Mouse (Mus musculus) T-helper 1 cell (primary cell): ENCODE measurements around the gene Gm21095.
"Not testable (repeated sequence)": the region's sequence is repeated elsewhere in the genome, so short reads cannot be mapped to it uniquely, and the experiment has no call there.

Experiments used
- in situ Hi-C: fragments of 300-600 bp; cut with MboI, MseI; formaldehyde crosslinking; loops from one replicate; pipeline ENCODE4 v1.15.1; 2025; ENCODE audit warnings: high pct_unique_total_duplicates

Gene Gm21095

DNA sequence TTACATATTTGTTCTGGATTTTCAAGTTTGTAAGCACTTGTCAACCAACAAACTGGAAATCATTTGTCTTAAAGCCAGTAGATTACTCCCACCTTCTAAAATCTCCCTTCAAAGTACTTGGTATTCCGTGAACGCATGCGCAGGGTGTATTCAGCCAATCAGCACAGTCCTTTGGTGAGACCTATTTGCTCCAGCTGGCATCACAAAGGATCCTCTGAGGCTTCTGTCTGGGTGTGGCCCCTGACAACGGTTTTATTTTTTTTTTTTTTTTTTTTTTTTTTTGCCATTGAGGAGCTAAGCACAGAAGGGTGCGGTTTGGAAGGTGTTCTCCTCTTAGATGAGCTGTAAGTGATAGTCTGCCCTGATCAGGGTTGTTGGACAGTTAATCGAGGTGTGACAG, at the start of gene Gm21095:
Gm21095 (plus strand) TSS at position 301 of the 400 bp plus-strand sequence.
- in situ Hi-C loops: not testable (repeated sequence)
